Mouse (Mus musculus) CD4-positive, CD25-positive, alpha-beta regulatory T cell, adult 2 months (primary cell): Measurements from ENCODE around the gene Stxbp1.

Experiments used
- DNase-seq: peaks from one replicate; pipeline ENCODE4 v3.0.0-alpha.2; 2012; ENCODE audit warnings: low read depth, low spot score

The Stxbp1 gene

GRCm38 (mm10) chr2:32841099-32841498 is 5.9 kb downstream of the Stxbp1 start:
- DNase-seq = no peak

GRCm38 (mm10) chr2:32839261-32839660 is 7.8 kb downstream of the Stxbp1 start:
- no peak for DNase-seq

- no peak for DNase-seq
Observed at GRCm38 (mm10) chr2:32838147-32838884, 8.7 kb downstream of the Stxbp1 start.

- DNase-seq = no peak
Observed at GRCm38 (mm10) chr2:32835588-32835987, 11.5 kb downstream of the Stxbp1 start.

GRCm38 (mm10) chr2:32834496-32834895 is 12.5 kb downstream of the Stxbp1 start:
- DNase-seq = peak; percentile 75

GRCm38 (mm10) chr2:32828979-32829676 is 17.9 kb downstream of the Stxbp1 start:
- DNase-seq = no peak

- DNase-seq = no peak
Observed at GRCm38 (mm10) chr2:32825796-32826195, 21.2 kb downstream of the Stxbp1 start.

- no peak for DNase-seq
Observed at GRCm38 (mm10) chr2:32824778-32825177, 22.3 kb downstream of the Stxbp1 start.

GRCm38 (mm10) chr2:32824181-32824580 is 22.9 kb downstream of the Stxbp1 start:
- DNase-seq = no peak

GRCm38 (mm10) chr2:32823579-32824154 is 23.4 kb downstream of the Stxbp1 start:
- no peak for DNase-seq

GRCm38 (mm10) chr2:32823153-32823552 is 23.9 kb downstream of the Stxbp1 start:
- no peak for DNase-seq

GRCm38 (mm10) chr2:32822643-32823042 is 24.4 kb downstream of the Stxbp1 start:
- DNase-seq = no peak

- DNase-seq = peak; percentile 81
Observed at GRCm38 (mm10) chr2:32821041-32821802, 25.8 kb downstream of the Stxbp1 start.

- DNase-seq = no peak
Observed at GRCm38 (mm10) chr2:32818208-32818607, 28.8 kb downstream of the Stxbp1 start.

GRCm38 (mm10) chr2:32817589-32817988 is 29.5 kb downstream of the Stxbp1 start:
- no peak for DNase-seq

- DNase-seq = no peak
Observed at GRCm38 (mm10) chr2:32816946-32817581, 30.0 kb downstream of the Stxbp1 start.

GRCm38 (mm10) chr2:32816497-32816896 is 30.5 kb downstream of the Stxbp1 start:
- no peak for DNase-seq

GRCm38 (mm10) chr2:32811959-32812358 is 35.1 kb downstream of the Stxbp1 start:
- no peak for DNase-seq

GRCm38 (mm10) chr2:32808816-32809566 is 38.1 kb downstream of the Stxbp1 start:
- no peak for DNase-seq

- DNase-seq = no peak
Observed at GRCm38 (mm10) chr2:32798251-32798962, 48.6 kb downstream of the Stxbp1 start.
